Mouse (Mus musculus) testis, adult 2 months (tissue): ENCODE data around the gene Hsd11b1.

Experiments used
- CTCF ChIP-seq: fragments of 200-500 bp; IDR thresholded peaks from 2 replicates; pipeline ENCODE4 v1.5.1; 2012; ENCODE audit warnings: low read depth, mild to moderate bottlenecking, inconsistent platforms, low read length, moderate library complexity; ENCODE audit not compliant: control insufficient read depth, insufficient read depth, insufficient replicate concordance
- POLR2A ChIP-seq: fragments of 200-500 bp; IDR thresholded peaks from 2 replicates; pipeline ENCODE4 v1.6.1; 2012; ENCODE audit warnings: low read depth, mild to moderate bottlenecking, inconsistent platforms, low read length, moderate library complexity; ENCODE audit not compliant: control insufficient read depth

- TF ChIP-seq CTCF: no peak
- TF ChIP-seq POLR2A: no peak
Measured at GRCm38 (mm10) chr1:193230935-193231334, 32.9 kb downstream of the Hsd11b1 start.
